Mouse (Mus musculus) lung, postnatal 14 days (tissue): ENCODE data around the gene Acsl6.
A peak's percentile ranks its signal among the peaks of the same experiment; 100 is the strongest.

Source experiments
- DNase-seq: peaks from one replicate; pipeline ENCODE4 v3.0.0; 2021

Gene Acsl6

GRCm38 (mm10) chr11:54307139-54307816, 3.7 kb downstream of the Acsl6 start:
- DNase-seq, result peak; percentile 70

GRCm38 (mm10) chr11:54310588-54310987, 7.0 kb downstream of the Acsl6 start:
- DNase-seq, result no peak

GRCm38 (mm10) chr11:54312021-54312420, 8.4 kb downstream of the Acsl6 start:
- DNase-seq, result no peak

- DNase-seq, result no peak
Observed at GRCm38 (mm10) chr11:54312603-54313002, 9.0 kb downstream of the Acsl6 start.

GRCm38 (mm10) chr11:54313391-54314360, 10.1 kb downstream of the Acsl6 start:
- no peak for DNase-seq

- DNase-seq, result no peak
Observed at GRCm38 (mm10) chr11:54314740-54315139, 11.1 kb downstream of the Acsl6 start.

GRCm38 (mm10) chr11:54315336-54315735, 11.7 kb downstream of the Acsl6 start:
- no peak for DNase-seq

GRCm38 (mm10) chr11:54317361-54317760, 13.8 kb downstream of the Acsl6 start:
- DNase-seq, result no peak

- DNase-seq, result no peak
Observed at GRCm38 (mm10) chr11:54317795-54318194, 14.2 kb downstream of the Acsl6 start.

GRCm38 (mm10) chr11:54321802-54322532, 18.4 kb downstream of the Acsl6 start:
- DNase-seq, result no peak

- no peak for DNase-seq
Observed at GRCm38 (mm10) chr11:54331463-54332183, 28.0 kb downstream of the Acsl6 start.

- DNase-seq, result no peak
Observed at GRCm38 (mm10) chr11:54336165-54336707, 32.6 kb downstream of the Acsl6 start.

GRCm38 (mm10) chr11:54343703-54344102, 40.1 kb downstream of the Acsl6 start:
- peak; percentile 35 for DNase-seq

GRCm38 (mm10) chr11:54351704-54352103, 48.1 kb downstream of the Acsl6 start:
- DNase-seq, result no peak

- no peak for DNase-seq
Observed at GRCm38 (mm10) chr11:54353121-54353576, 49.6 kb downstream of the Acsl6 start.

- DNase-seq, result peak; percentile 30
Observed at GRCm38 (mm10) chr11:54354595-54355563, 51.3 kb downstream of the Acsl6 start.

GRCm38 (mm10) chr11:54355564-54355955, 52.0 kb downstream of the Acsl6 start:
- no peak for DNase-seq

GRCm38 (mm10) chr11:54356676-54357075, 53.1 kb downstream of the Acsl6 start:
- peak; percentile 34 for DNase-seq

- no peak for DNase-seq
Observed at GRCm38 (mm10) chr11:54372553-54372952, 69.0 kb downstream of the Acsl6 start.

GRCm38 (mm10) chr11:54390386-54390785, 86.8 kb downstream of the Acsl6 start:
- no peak for DNase-seq

- DNase-seq, result no peak
Observed at GRCm38 (mm10) chr11:54391326-54391725, 87.7 kb downstream of the Acsl6 start.
